Mouse (Mus musculus) liver, embryonic 11.5 days (tissue): ENCODE results near the gene Camkmt. TPM values are rescaled to one million over a fixed set of nuclear protein-coding genes. Genes with fewer than 3 reads are reported as not detected.

Experiments
- ATAC-seq: fragments of 200-750 bp; cut with Nextera tagmentation; replicated peaks from 2 replicates; pipeline ENCODE4 v1.8.0; 2017; ENCODE audit warnings: moderate number of reproducible peaks, mild to moderate bottlenecking, moderate TSS enrichment, moderate library complexity; ENCODE audit not compliant: low FRiP score
- DNase-seq: peaks from one replicate; pipeline ENCODE4 v3.0.0-alpha.2; 2017; ENCODE audit warnings: low spot score
- H3K27ac ChIP-seq: fragments of 300-500 bp; sonication (generic); 2 replicates; pipeline ENCODE4 v1.5.1; 2014; ENCODE audit warnings: mild to moderate bottlenecking, low read depth, low read length, control low read depth
- H3K27me3 ChIP-seq: fragments of 300-500 bp; sonication (generic); replicated peaks from 2 replicates; pipeline ENCODE4 v1.6.1; 2014; ENCODE audit warnings: low read length, mixed read lengths; ENCODE audit not compliant: control insufficient read depth, insufficient read depth
- H3K36me3 ChIP-seq: fragments of 300-500 bp; sonication (generic); 2 replicates; pipeline ENCODE4 v1.6.1; 2014; ENCODE audit warnings: mild to moderate bottlenecking, low read length, moderate library complexity, mixed read lengths; ENCODE audit not compliant: control insufficient read depth, insufficient read depth
- H3K4me1 ChIP-seq: fragments of 300-500 bp; sonication (generic); replicated peaks from 2 replicates; pipeline ENCODE4 v1.6.1; 2014; ENCODE audit warnings: low read length, mixed read lengths; ENCODE audit not compliant: control insufficient read depth, insufficient read depth
- H3K4me2 ChIP-seq: fragments of 300-500 bp; sonication (generic); 2 replicates; pipeline ENCODE4 v1.6.1; 2014; ENCODE audit warnings: mild to moderate bottlenecking, control low read depth, moderate library complexity
- H3K4me3 ChIP-seq: fragments of 300-500 bp; sonication (generic); 2 replicates; pipeline ENCODE4 v1.5.1; 2014; ENCODE audit warnings: low read depth, low read length, control low read depth
- H3K9ac ChIP-seq: fragments of 300-500 bp; sonication (generic); 2 replicates; pipeline ENCODE4 v1.6.1; 2014; ENCODE audit warnings: low read depth, low read length, control low read depth
- H3K9me3 ChIP-seq: fragments of 300-500 bp; sonication (generic); 2 replicates; pipeline ENCODE4 v1.6.1; 2016; ENCODE audit warnings: low read length, inconsistent platforms, mixed read lengths; ENCODE audit not compliant: control insufficient read depth
- WGBS: fragments of 180-500 bp; shearing (Covaris S2); extraction: QIAGEN DNeasy Blood & Tissue Kit; methylation state at CpG from one replicate; pipeline ENCODE4 v1.1.7; 2014; 5-methylcytosine and 5-hydroxymethylcytosine counted together
- polyA plus RNA-seq: library from polyadenylated mRNA; unstranded; fragments of >200 nt; fragmentation: Nextera tagmentation; extraction: Ambion mirVana; gene quantifications from 2 replicates; pipeline ENCODE4 v1.2.1, GENCODE M21; 2014

Gene Camkmt
- polyA plus RNA-seq, 1 experiment from 2014 or later: 6.4 TPM

DNA sequence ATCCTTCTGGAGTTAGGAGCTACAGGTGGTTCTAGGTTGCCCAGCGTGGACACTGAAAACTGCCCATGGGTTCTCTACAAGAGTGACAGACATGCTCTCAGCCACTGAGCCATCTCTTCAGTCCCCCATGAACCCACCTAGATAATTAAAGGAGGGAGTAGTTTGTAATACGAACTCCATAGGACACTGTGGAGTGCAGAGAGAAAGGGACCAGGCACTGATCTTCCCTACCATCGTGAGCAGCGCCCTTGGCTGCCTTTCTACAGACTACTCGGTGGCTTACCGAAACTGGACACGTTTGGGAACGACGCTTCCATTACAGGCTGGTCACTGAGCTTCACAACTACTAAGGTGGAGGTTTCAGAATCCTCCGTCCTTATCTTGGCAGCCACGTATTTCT, 9.6 kb upstream of the Camkmt start:
- no peaks in the 10 kb centered on the region for H3K27me3 ChIP-seq
- DNase-seq (no peak), ATAC-seq (no peak)
- no peak overlapping the region for H3K4me3 ChIP-seq
- H3K4me1 ChIP-seq: no peaks in the 10 kb centered on the region
- peaks cover 7% of the 10 kb centered on the region for H3K36me3 ChIP-seq
- H3K9ac ChIP-seq: no peak overlapping the region
- WGBS: 89% methylated on average over 11 of the region's 11 CpGs
- H3K9me3 ChIP-seq: no peaks in the 10 kb centered on the region
- H3K4me2 ChIP-seq: no peak overlapping the region
- H3K27ac ChIP-seq: no peak overlapping the region

DNA sequence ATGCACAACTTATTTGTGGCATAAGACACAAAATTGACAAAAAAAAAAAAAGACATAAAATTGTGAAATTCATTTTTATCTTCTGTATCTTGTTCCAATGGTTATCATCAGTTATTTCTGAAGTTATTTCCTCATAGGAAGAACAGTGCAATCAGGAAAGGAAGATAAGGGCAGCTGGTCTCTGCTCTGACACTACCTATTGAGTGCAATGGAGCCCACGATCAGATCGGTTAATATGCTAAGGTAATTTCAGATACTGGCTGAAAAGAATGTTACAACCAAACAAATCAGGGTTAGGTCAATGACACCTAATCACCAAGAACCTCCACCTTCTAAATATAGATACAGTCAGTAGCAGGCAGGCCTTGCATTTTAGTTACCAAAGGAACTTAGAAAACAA, 5.0 kb upstream of the Camkmt start:
- no peaks in the 10 kb centered on the region for H3K36me3 ChIP-seq
- peaks cover 3% of the 10 kb centered on the region; the same call in 1 of the 2 replicates for H3K4me1 ChIP-seq
- DNase-seq (no peak), ATAC-seq (no peak)
- H3K4me2 ChIP-seq: no peak overlapping the region
- no peak overlapping the region for H3K4me3 ChIP-seq
- H3K9me3 ChIP-seq: no peaks in the 10 kb centered on the region
- H3K9ac ChIP-seq: no peak overlapping the region
- no peaks in the 10 kb centered on the region for H3K27me3 ChIP-seq
- H3K27ac ChIP-seq: no peak overlapping the region
- 71% methylated on average over 2 of the region's 2 CpGs for WGBS

DNA sequence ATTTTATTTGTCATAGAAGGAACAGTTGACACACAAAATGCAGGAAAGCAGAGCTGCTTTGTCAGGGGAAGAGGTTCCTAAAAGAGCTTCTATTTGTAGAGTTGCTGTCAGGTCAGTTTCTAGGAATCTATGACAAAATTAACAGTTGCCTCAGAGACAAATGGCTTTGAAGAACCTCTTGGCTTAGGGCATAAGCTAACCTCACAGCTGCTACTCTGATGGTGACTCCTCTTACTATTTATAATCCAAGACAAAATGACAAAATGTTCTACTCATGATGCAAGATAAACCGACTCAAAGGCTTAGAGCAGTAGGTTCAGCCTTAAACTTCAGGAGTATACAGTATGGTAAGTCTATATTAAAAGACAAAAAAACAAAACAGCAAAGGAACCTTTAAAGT, 3.9 kb upstream of the Camkmt start:
- H3K4me1 ChIP-seq: peaks cover 6% of the 10 kb centered on the region; the same call in 1 of the 2 replicates
- DNase-seq (no peak), ATAC-seq (no peak)
- H3K27ac ChIP-seq: no peak overlapping the region
- H3K4me3 ChIP-seq: no peak overlapping the region
- WGBS: 86% methylated on average over 1 of the region's 1 CpGs
- no peaks in the 10 kb centered on the region for H3K27me3 ChIP-seq
- H3K36me3 ChIP-seq: no peaks in the 10 kb centered on the region
- no peaks in the 10 kb centered on the region for H3K9me3 ChIP-seq
- H3K4me2 ChIP-seq: no peak overlapping the region
- H3K9ac ChIP-seq: no peak overlapping the region

DNA sequence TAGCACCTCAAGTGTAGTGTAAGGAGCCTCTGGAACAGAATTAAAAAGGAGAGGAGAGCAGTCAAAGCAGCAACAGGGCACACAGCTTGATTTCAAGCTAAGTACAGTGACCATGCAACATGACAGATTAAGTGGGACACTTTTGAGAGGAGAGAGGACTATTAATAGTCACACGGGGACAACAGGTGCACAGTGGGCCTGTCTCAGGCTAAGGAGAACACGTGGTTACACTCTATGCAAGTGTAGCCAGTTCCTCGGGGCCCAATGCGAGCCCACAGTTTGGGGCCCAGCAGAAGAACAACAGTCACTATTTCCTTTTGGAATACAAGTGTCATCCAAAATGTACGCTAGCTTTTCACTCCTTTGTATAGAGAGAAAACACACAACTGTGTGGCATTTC, 2.8 kb upstream of the Camkmt start:
- no peak for DNase-seq
- no peaks in the 10 kb centered on the region for H3K9me3 ChIP-seq
- H3K36me3 ChIP-seq: no peaks in the 10 kb centered on the region
- H3K4me2 ChIP-seq: no peak overlapping the region
- H3K4me3 ChIP-seq: no peak overlapping the region
- no peak overlapping the region for H3K27ac ChIP-seq
- peaks cover 6% of the 10 kb centered on the region; the same call in 1 of the 2 replicates for H3K4me1 ChIP-seq
- no peak for ATAC-seq
- H3K9ac ChIP-seq: no peak overlapping the region
- H3K27me3 ChIP-seq: no peaks in the 10 kb centered on the region
- 88% methylated on average over 5 of the region's 5 CpGs for WGBS

DNA sequence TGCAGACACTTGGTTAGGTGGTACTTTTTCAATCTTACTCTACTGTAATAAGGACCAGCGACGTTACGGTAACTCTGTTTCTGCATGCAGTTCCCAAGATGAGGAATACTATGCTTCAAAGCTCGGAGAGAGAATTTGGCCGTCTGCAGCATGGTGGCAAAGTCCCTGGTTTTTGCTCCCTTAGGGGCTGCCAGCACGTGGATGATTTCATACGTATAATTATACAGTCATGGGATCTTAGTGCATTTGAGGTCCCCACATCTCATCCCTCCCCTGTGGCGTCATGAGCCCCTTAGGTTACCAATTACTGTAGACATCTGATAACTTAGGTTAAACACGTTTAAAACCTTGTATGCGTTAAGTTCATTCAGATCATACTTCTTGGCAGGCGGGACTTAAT, 2.0 kb upstream of the Camkmt start:
- H3K9ac ChIP-seq: no peak overlapping the region

DNA sequence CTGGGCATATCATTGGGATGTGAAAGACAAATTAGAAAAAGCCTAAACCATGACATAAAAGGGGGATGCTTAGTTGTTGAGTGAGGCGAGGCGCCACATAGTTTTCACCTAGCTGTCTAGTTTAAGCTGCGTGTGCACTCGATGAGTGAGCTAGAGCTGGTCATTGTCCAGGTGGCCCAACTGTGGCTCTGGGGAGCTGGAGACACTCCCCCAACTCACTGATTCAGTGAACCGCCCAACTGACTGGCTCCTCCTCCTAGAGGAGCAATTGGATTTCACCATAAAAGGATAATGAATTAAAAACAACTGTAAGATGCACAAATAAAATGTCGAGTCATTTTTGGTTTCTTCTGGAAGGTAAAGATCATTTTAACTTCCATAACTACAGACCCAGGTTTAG, 1.3 kb upstream of the Camkmt start:
- H3K4me1 ChIP-seq: peaks cover 6% of the 10 kb centered on the region; the same call in 1 of the 2 replicates
- no peak for ATAC-seq
- no peak overlapping the region for H3K27ac ChIP-seq
- H3K4me2 ChIP-seq: peak overlapping the region; percentile 69
- no peaks in the 10 kb centered on the region for H3K27me3 ChIP-seq
- WGBS: 61% methylated on average over 6 of the region's 6 CpGs
- H3K9ac ChIP-seq: no peak overlapping the region; the same call in 1 of the 2 replicates
- peak overlapping the region; percentile 88 for H3K4me3 ChIP-seq
- no peak for DNase-seq
- no peaks in the 10 kb centered on the region for H3K36me3 ChIP-seq
- H3K9me3 ChIP-seq: no peaks in the 10 kb centered on the region

More for the DNA sequence above, 2.0 kb upstream of the Camkmt start:
- Histone ChIP-seq H3K4me1 (peaks cover 6% of the 10 kb centered on the region; the same call in 1 of the 2 replicates), H3K27me3 (no peaks in the 10 kb centered on the region), H3K4me3 (no peak overlapping the region), H3K4me2 (no peak overlapping the region), H3K36me3 (no peaks in the 10 kb centered on the region), H3K9me3 (no peaks in the 10 kb centered on the region), H3K27ac (no peak overlapping the region)
- 86% methylated on average over 11 of the region's 11 CpGs for WGBS
- ATAC-seq: no peak
- DNase-seq: no peak

DNA sequence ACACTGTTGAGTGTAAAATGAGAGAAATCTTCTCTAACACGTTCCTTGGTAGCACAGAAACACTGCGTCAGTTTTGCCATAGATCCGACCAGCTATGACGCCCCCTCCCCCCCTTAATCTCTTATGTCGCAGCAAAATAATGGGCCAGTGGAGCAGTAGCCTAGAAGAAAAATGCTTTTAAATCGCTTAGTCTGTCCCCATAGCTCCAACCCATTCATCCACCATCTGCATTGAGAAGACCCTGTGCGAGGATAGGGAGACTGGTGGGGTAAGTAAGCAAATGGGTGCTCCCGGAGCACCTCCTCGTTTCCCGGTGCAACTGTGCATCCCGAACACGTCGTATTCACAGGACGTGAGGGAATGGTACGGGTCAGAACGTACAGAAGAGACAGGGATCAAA, 731 bp upstream of the Camkmt start:
- no peaks in the 10 kb centered on the region for H3K9me3 ChIP-seq
- ATAC-seq (no peak), DNase-seq (peak; percentile 46)
- peak overlapping the region; percentile 88 for H3K4me3 ChIP-seq
- peak overlapping the region; percentile 35; the same call in 1 of the 2 replicates for H3K27ac ChIP-seq
- WGBS: 2% methylated on average over 16 of the region's 16 CpGs
- H3K4me1 ChIP-seq: peaks cover 6% of the 10 kb centered on the region; the same call in 1 of the 2 replicates
- H3K27me3 ChIP-seq: no peaks in the 10 kb centered on the region
- H3K4me2 ChIP-seq: peak overlapping the region; percentile 69
- H3K36me3 ChIP-seq: no peaks in the 10 kb centered on the region
- H3K9ac ChIP-seq: peak overlapping the region; percentile 81

DNA sequence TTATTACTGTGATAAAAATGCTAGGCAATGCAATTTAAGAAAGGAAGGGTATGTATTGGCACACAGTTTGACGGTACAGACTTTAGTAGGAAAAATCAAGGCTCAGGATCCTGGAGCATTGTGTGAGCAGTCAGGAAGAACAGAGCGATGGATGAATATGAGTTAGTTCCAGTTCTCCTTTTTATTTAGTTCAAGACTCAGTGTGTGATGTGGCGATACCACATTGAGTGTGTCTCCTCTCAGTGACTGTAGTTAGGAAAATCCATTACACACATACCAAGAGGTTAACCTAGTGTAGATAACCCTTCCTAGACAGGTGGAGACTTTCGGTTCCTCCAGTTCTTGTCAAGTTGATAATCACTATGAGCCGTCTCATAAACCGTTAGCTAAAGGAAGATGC, 1.4 kb downstream of the Camkmt start:
- H3K27me3 ChIP-seq: no peaks in the 10 kb centered on the region
- H3K27ac ChIP-seq: no peak overlapping the region
- peaks cover 6% of the 10 kb centered on the region; the same call in 1 of the 2 replicates for H3K4me1 ChIP-seq
- 86% methylated on average over 6 of the region's 6 CpGs for WGBS
- no peaks in the 10 kb centered on the region for H3K9me3 ChIP-seq
- H3K4me2 ChIP-seq: peak overlapping the region; percentile 69; the same call in 1 of the 2 replicates
- no peak for DNase-seq
- H3K36me3 ChIP-seq: no peaks in the 10 kb centered on the region
- peak overlapping the region; percentile 88; the same call in 1 of the 2 replicates for H3K4me3 ChIP-seq
- no peak for ATAC-seq
- no peak overlapping the region for H3K9ac ChIP-seq

DNA sequence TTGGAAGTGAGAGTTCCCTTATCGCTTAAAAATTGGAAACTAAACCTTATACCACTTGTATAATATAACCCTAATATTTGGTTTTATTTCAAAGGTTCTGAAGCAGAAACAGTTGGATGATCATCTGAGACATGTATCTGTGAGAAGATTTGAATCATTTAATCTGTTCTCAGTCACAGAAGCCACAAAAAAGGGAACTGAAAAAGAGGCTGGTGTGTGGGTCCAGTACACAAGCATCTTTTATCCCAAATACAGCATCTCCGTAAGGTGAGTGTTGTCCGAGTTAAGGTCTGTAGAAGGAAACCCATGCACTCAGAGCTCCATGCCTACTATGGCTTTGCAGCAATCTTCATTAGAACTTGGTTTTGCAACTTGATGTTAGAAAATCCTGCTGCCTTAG, 6.0 kb downstream of the Camkmt start:
- no peak for DNase-seq
- ATAC-seq: no peak
- H3K4me1 ChIP-seq: 0 out of 2 replicates have a peak, but pooled peaks cover 1% of the 10 kb centered on the region
- H3K27ac ChIP-seq: no peak overlapping the region
- no peak overlapping the region for H3K4me2 ChIP-seq
- 92% methylated on average over 3 of the region's 3 CpGs for WGBS
- H3K4me3 ChIP-seq: no peak overlapping the region
- H3K9ac ChIP-seq: no peak overlapping the region
- peaks cover 8% of the 10 kb centered on the region; the same call in 1 of the 2 replicates for H3K36me3 ChIP-seq
- no peaks in the 10 kb centered on the region for H3K27me3 ChIP-seq
- H3K9me3 ChIP-seq: peaks cover 6% of the 10 kb centered on the region
